Mouse (Mus musculus): ENCODE data around the gene Hdac5. TPM values are rescaled to one million over a fixed set of nuclear protein-coding genes. Genes with fewer than 3 reads are reported as not detected.

Hdac5 gene
- polyA plus RNA-seq, 1 experiment, result 102 TPM

DNA sequence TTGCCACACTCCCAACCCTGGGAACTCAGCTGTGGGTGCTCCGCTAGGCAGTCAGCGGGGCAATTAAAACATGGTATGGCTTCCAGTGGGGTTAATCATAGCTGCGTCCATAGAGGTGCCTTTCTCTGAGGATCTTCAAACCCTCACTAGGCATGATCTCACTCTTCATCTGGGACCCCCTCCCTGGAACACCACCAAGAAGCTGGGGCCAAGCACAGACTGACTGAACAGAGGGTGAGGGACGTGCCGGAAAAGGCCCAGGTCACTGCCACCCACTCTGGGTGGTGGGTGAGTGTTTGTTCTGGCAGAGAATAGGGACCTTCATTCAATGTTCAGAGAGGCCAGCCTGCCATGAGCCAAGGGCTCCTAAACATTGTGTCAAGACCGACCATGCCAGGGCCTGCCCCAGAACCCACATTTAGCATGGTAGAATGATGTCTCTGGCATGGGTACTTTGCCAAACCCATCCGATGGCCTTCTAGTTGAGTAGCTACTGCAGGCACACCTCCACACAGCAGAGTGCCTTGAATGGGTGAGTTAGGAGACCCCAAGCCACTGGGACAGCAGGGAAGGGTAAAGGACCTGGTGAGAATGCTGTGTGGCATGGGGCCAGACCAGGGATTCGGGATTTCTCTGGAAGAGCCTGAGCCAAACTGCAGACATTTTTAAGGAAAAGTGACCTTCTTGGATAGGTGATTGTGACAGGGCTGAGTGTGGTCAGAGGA is 36.8 kb upstream of the Hdac5 start:
- Histone ChIP-seq H3K36me3 (ENCODE audit: control insufficient read depth, insufficient read depth, low read length) (no peaks in the 10 kb centered on the region), H3K27ac (ENCODE audit: insufficient read depth, low read depth, low read length) (no peak overlapping the region), H3K27me3 (ENCODE audit: control insufficient read depth, insufficient read depth, low read length) (no peaks in the 10 kb centered on the region), H3K4me1 (ENCODE audit: control insufficient read depth, insufficient read depth, insufficient read length, low read length) (no peaks in the 10 kb centered on the region; the same call in 1 of the 2 replicates), H3K4me3 (ENCODE audit: low read depth, low read length) (no peak overlapping the region)
- 87% methylated on average over 8 of the region's 8 CpGs for WGBS
- no peak for TF ChIP-seq POLR2A (IDR thresholded peaks at IDR 0.05; ENCODE audit: low read depth, low read length)
- no peak for TF ChIP-seq CTCF (IDR thresholded peaks at IDR 0.05; ENCODE audit: extremely low read depth, insufficient read length, insufficient replicate concordance, low read depth, low read length)

DNA sequence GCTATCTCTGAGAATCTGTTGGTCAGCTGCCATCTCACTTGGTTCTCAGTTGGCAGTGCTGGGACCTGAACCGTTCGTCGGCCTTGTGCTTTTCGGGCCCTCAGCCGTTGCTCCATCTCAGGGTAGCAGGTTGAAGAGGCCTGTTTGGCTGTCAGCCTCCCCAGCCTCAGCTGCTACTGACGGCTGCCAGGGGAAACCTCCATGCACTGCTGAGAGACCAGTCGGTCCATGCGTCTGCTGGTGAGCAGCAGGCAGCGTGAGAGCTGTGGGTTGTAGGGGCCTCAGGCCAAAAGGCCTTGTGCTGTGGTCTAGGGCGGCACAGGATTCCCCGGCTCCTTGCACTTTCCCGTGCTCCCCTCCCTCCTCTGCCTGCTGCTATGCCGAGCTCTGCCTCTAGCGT is 35.9 kb upstream of the Hdac5 start:
- Histone ChIP-seq H3K27ac (ENCODE audit: insufficient read depth, low read depth, low read length) (no peak overlapping the region), H3K27me3 (ENCODE audit: control insufficient read depth, insufficient read depth, low read length) (no peaks in the 10 kb centered on the region), H3K36me3 (ENCODE audit: control insufficient read depth, insufficient read depth, low read length) (no peaks in the 10 kb centered on the region), H3K4me1 (ENCODE audit: control insufficient read depth, insufficient read depth, insufficient read length, low read length) (no peaks in the 10 kb centered on the region; the same call in 1 of the 2 replicates), H3K4me3 (ENCODE audit: low read depth, low read length) (no peak overlapping the region)
- WGBS, result 84% methylated on average over 14 of the region's 14 CpGs
- no peak for TF ChIP-seq POLR2A (IDR thresholded peaks at IDR 0.05; ENCODE audit: low read depth, low read length)
- TF ChIP-seq CTCF (IDR thresholded peaks at IDR 0.05; ENCODE audit: extremely low read depth, insufficient read length, insufficient replicate concordance, low read depth, low read length), result no peak

DNA sequence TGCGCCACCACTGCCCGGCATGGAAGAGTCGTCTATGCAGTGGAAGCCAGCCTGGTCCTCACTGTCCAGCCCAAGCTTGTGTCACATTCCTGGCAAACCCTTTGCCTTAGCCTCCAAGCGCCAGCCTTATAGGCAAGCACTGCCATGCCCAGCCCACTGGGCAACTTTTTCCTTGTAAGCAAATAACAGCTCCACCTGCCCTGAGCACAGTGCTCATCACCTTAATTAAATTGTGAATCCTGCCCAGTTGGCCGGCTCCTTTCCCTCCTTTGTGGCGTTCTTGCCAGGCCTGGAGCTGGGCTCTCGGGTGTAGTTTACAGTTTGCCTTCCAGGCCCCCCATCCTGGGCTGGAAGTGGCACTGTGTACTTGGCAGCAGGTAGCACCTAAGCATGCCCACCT is 33.2 kb upstream of the Hdac5 start:
- H3K4me1 ChIP-seq (ENCODE audit: control insufficient read depth, insufficient read depth, insufficient read length, low read length), result no peaks in the 10 kb centered on the region; the same call in 1 of the 2 replicates
- H3K27me3 ChIP-seq (ENCODE audit: control insufficient read depth, insufficient read depth, low read length), result no peaks in the 10 kb centered on the region
- H3K36me3 ChIP-seq (ENCODE audit: control insufficient read depth, insufficient read depth, low read length), result peaks cover 2% of the 10 kb centered on the region; the same call in 1 of the 2 replicates
- H3K4me3 ChIP-seq (ENCODE audit: low read depth, low read length), result no peak overlapping the region
- TF ChIP-seq POLR2A (IDR thresholded peaks at IDR 0.05; ENCODE audit: low read depth, low read length) (no peak), CTCF (IDR thresholded peaks at IDR 0.05; ENCODE audit: extremely low read depth, insufficient read length, insufficient replicate concordance, low read depth, low read length) (no peak)
- H3K27ac ChIP-seq (ENCODE audit: insufficient read depth, low read depth, low read length), result no peak overlapping the region
- WGBS, result 87% methylated on average over 7 of the region's 7 CpGs

DNA sequence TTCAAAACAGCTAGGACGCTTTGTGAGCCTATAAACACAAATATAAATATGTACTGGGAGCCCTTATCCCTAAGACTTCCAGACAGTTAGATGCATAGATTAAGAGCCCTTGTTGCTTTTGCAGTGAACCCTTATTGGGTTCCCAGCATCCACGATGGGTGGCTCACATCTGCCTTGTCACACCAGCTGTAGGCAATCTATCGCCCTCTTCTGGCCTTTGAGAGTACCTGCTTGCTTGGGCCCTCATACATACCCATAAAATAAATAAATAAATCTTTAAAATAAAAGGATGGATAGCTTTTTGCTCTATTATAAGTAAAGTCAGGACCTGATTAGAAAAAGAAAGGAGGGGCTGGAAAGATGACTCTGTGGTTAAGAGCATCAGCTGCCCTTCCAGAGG is 28.6 kb upstream of the Hdac5 start:
- Histone ChIP-seq H3K27ac (ENCODE audit: insufficient read depth, low read depth, low read length) (no peak overlapping the region), H3K27me3 (ENCODE audit: control insufficient read depth, insufficient read depth, low read length) (no peaks in the 10 kb centered on the region), H3K36me3 (ENCODE audit: control insufficient read depth, insufficient read depth, low read length) (peaks cover 5% of the 10 kb centered on the region), H3K4me3 (ENCODE audit: low read depth, low read length) (no peak overlapping the region), H3K4me1 (ENCODE audit: control insufficient read depth, insufficient read depth, insufficient read length, low read length) (no peaks in the 10 kb centered on the region)
- WGBS, result 92% methylated on average over 3 of the region's 3 CpGs
- TF ChIP-seq POLR2A (IDR thresholded peaks at IDR 0.05; ENCODE audit: low read depth, low read length) (no peak), CTCF (IDR thresholded peaks at IDR 0.05; ENCODE audit: extremely low read depth, insufficient read length, insufficient replicate concordance, low read depth, low read length) (peak; percentile 11; the same call in 1 of the 2 replicates)

DNA sequence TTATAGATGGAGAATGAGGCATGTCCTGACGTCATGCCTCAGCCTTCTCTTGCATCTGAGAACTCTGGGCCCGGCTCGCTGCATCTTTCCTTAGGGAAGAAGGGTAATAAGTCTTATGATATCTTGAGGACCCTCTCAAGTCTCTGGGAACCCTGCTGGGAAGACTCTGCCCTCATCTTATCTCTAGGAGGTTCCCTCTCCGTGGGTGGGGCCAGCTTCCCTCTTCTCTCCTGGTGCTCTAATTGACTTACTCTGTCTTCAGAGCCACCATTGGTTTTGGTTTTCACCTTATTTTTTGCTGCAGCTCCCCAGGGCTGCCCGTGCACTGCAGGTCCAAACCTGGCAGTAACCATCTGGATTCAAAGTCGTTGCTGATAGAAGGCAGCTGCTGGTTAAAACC is 28.1 kb upstream of the Hdac5 start:
- H3K36me3 ChIP-seq (ENCODE audit: control insufficient read depth, insufficient read depth, low read length), result peaks cover 5% of the 10 kb centered on the region
- H3K4me1 ChIP-seq (ENCODE audit: control insufficient read depth, insufficient read depth, insufficient read length, low read length), result no peaks in the 10 kb centered on the region
- 82% methylated on average over 6 of the region's 6 CpGs for WGBS
- TF ChIP-seq CTCF (IDR thresholded peaks at IDR 0.05; ENCODE audit: extremely low read depth, insufficient read length, insufficient replicate concordance, low read depth, low read length) (no peak), POLR2A (IDR thresholded peaks at IDR 0.05; ENCODE audit: low read depth, low read length) (no peak)
- H3K27me3 ChIP-seq (ENCODE audit: control insufficient read depth, insufficient read depth, low read length), result no peaks in the 10 kb centered on the region
- H3K27ac ChIP-seq (ENCODE audit: insufficient read depth, low read depth, low read length), result no peak overlapping the region
- H3K4me3 ChIP-seq (ENCODE audit: low read depth, low read length), result no peak overlapping the region

DNA sequence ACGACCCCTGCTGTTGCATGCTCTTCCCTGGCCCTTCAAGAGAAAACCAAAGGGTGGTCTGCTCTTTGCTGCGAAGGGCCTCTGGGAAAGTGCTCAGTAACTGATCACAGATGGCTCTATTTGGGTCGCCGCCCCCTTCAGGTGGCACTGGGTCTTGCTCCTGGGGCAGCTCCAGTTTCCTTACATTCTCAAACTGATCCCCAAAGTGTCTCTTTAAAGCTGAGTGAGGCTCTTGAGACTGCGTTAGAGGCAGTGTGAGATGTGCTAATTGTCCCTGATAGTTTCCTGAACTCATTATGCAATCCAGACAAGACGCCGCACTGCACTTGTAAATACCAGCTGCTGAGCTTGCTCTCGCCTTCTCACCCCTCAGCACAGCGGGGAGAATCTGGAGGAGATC is 27.5 kb upstream of the Hdac5 start:
- peaks cover 5% of the 10 kb centered on the region for H3K36me3 ChIP-seq (ENCODE audit: control insufficient read depth, insufficient read depth, low read length)
- WGBS, result 69% methylated on average over 9 of the region's 9 CpGs
- TF ChIP-seq POLR2A (IDR thresholded peaks at IDR 0.05; ENCODE audit: low read depth, low read length) (no peak), CTCF (IDR thresholded peaks at IDR 0.05; ENCODE audit: extremely low read depth, insufficient read length, insufficient replicate concordance, low read depth, low read length) (no peak)
- no peak overlapping the region for H3K4me3 ChIP-seq (ENCODE audit: low read depth, low read length)
- no peaks in the 10 kb centered on the region for H3K4me1 ChIP-seq (ENCODE audit: control insufficient read depth, insufficient read depth, insufficient read length, low read length)
- no peak overlapping the region for H3K27ac ChIP-seq (ENCODE audit: insufficient read depth, low read depth, low read length)
- H3K27me3 ChIP-seq (ENCODE audit: control insufficient read depth, insufficient read depth, low read length), result no peaks in the 10 kb centered on the region

DNA sequence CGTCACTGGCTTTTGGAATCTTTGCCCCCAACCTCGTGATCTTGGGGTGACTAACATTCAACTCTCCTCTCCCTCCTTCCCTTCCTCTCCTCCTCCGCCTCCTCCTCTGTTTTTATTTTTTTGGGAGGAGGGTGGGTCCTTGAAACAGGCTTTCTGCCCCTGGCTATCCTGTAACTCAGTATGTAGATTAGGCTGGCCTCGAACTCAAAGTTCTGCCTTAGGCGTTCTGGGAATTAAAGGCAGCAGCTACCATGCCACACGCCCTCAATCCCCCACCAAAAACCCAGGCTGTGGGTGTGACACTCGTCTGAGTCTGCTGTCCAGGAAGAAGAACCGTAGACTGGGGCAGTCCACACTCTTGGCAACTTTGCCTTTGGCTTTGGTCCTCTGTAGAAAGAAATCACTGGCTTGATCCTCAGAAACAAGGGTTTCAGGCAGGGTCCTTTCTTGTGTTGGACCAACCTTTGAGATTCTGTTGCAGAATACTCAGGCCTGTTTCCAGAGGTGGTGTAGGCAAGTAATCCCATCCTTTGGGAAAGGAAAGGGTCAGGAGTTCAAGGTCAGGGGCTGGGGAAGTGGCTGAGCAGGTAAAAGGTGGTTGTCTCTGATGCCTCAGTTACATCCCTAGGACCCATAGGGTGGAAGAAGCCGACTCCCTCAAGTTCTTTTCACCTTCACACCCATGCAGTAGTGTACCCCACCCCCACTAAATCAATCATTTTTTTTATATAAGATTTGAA is 19.6 kb upstream of the Hdac5 start:
- H3K4me1 ChIP-seq (ENCODE audit: control insufficient read depth, insufficient read depth, insufficient read length, low read length), result peaks cover 4% of the 10 kb centered on the region
- peak overlapping the region; percentile 69 for H3K4me3 ChIP-seq (ENCODE audit: low read depth, low read length)
- TF ChIP-seq POLR2A (IDR thresholded peaks at IDR 0.05; ENCODE audit: low read depth, low read length), result no peak
- TF ChIP-seq CTCF (IDR thresholded peaks at IDR 0.05; ENCODE audit: extremely low read depth, insufficient read length, insufficient replicate concordance, low read depth, low read length), result no peak
- H3K27ac ChIP-seq (ENCODE audit: insufficient read depth, low read depth, low read length), result no peak overlapping the region
- H3K36me3 ChIP-seq (ENCODE audit: control insufficient read depth, insufficient read depth, low read length), result no peaks in the 10 kb centered on the region
- H3K27me3 ChIP-seq (ENCODE audit: control insufficient read depth, insufficient read depth, low read length), result no peaks in the 10 kb centered on the region
- WGBS, result 7% methylated on average over 8 of the region's 9 CpGs
